Mouse (Mus musculus): ENCODE measurements around the gene Mical3.
A peak's percentile ranks its signal among the peaks of the same experiment; 100 is the strongest.

The Mical3 gene

DNA sequence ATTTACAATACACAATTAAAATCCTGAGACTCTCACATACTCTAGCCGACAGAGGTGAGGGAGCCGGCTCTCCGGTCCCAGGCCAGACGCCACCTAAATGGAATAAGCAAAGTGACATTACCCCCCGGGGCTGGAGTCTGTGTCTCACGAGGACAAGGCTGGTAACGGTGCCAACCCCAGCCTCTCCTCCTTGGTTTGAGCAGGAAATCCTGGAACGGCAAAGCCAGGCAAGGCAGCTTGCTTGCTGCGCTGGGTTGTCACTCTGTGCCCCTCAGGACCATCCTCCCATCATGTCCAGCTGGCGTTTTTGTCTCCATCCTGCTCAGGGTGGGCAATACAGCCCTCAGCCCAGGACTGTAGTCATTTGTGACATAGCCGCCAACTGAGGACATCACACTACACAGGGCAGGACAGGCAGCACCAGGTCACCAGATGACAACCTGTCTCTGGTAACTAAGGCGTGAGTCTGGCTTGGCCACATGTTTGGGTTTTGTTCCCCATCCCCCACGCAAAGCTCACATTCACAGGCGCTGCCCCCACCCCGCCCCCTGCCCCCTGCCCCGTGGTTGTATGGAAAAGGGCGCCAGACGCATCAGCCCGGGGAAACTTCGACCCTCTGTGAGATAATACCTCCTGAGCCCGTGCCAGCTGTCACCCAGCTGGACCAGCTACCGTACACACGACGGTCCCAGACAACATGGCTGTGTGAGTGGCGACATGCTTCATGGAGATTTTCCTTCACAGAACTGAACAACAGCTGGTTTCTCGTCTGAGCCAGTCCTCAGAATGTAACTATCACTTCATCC lies 49.3 kb downstream of the Mical3 start:
- DNase-seq (ENCODE audit: low spot score) = no peak

DNA sequence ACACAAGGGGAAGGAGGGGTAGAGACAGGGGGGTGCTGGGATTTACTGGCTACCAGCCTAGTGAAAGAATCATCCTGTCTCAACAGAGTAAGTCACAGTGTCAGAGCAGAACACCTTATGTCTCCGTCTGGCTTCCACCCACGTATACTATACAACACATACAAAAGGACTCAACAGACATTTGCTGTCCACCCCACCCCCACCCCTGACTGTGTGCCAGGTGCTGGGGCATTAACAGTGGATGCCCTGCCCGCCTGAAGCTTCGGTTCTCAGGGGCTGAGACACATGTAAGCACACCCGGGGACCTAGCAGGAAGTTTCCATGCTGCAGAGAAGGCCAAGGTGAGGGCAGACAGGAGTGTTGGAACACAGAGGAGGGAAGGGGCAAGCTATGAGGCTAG lies 52.6 kb downstream of the Mical3 start:
- DNase-seq (ENCODE audit: low spot score) = no peak

DNA sequence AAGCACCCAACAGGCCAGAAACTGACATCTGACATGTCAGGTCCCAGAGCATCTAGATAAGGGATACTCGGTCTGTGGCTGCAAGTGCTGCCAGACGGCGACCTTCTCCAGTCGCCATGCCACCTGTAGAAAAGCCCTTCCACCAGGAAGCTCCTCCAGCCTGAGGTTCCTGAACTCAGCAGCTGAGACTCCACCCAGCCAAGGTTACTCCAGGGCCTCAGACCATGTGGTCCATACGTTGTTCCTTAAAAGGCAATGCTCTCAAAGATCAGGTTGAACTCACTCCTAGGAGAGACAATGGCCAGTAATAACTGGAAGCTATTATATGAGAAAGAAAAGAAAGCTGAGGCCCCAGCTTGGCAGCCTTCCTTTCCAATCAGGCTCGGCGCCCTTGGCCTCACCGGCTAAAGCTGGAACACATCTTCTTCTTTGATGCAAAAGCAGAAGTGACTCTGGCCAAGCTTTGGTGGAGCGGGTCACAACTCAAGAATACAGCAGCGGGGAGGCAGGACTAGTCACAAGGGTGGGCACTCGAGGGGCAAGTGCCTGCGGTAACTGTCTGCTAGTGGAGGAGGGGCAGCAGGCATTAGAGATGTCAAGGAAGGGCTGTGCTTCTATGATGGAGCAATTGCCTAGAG lies 53.8 kb downstream of the Mical3 start:
- DNase-seq (ENCODE audit: low spot score) = no peak

DNA sequence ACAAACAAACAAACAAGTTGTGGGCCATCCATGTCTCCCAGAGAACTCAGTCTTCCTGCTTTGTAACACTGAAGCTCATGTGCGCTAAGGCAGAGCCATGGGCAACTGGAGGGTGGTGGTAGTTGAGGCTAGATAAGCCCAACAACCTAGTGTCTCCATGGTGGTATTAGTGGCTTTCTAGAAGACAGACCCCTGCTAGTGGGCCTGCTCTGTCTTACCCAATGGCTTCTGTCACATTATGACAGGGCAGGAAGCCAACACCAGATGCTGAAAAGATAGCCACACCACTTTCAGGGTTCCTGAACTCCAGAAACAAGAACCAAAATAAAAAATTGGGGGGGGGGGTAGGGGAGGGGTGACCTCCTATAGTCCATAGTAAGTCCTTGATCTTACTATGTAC lies 55.0 kb downstream of the Mical3 start:
- no peak for DNase-seq (ENCODE audit: low spot score)

DNA sequence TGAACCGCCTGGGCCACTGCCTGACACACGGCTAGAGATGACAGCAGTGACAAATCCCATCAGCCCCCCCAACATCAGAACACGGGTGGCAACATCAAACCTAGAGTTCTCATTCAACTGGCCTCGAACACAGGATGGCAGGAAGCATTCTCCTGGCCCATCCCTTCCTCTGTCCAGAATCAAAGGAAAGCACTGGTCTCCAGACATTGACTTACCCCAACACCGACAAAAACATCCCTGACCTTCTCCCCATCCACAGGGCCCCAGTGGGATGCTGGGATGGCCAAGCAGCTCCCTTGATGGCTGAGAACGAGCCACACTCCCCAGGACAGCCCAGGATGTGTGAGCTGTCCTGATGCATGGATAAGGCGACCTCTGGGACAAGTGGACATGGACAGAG lies 57.5 kb downstream of the Mical3 start:
- DNase-seq (ENCODE audit: low spot score) = no peak

DNA sequence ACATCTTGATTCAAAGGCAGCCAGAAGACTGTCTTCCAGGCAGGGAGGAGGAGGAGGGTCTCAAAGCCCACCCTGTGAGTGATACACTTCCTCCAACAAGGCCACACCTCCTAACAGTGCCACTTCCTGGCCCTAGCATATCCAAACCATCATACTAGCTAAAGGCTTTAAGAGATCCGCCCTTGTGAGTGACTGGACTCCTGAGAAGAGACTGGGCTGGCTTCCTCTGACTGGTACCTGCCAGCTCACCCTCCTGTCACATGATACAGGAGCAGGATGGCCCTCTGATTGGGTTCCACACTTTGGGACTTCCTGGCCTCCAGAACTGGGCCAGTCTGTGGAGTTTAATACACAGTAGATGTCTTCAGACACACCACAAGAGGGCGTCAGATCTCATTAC lies 58.2 kb downstream of the Mical3 start:
- no peak for DNase-seq (ENCODE audit: low spot score)

DNA sequence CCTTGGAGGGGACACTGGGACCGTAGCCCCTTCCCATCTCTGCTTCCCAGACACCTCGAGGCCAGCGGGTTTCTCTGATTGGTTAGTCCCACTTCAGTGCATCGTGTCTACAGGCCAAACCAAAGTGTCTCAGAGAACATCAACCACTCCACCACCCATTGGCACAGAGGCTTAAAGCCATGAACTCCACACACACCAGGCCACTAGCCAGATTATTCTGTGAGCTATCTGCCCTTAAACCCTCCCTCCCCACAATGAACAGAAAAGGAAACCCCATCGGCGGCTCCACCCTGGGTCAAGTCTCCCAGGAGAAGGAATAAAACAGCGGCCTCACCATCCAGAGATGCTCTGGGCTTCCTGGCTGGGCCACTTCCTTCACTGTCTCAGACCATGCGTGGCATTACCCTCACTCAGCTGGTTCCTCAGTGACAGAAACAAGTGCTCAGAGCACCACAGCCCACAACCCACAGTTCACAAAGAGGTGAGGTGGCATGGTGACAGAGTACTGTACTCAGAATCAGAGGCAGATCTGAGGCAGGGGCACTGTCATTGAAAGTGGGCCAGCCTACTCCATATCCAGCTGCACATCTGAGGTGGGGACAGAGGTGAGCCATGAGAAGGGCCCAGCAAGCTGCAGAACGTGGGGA lies 60.1 kb downstream of the Mical3 start:
- DNase-seq (ENCODE audit: low spot score) = no peak

DNA sequence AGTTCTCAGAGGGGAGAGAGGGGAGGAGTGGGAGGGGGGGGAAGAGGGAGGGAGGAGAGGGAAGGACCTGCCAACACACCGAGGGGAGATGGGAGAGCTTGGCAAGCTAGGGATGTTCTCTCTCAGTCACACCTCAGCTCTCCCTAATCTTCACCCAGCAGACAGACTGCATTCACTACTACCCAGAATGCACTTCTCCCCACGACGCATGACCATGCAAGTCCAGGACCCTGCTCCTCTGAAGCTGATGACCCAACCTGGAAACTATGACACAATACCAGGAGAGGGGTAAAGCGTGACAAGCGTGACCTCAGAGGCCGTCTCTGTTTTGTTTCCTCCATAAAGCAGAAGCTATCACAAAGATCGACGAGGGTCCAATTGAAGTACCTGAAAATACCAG lies 61.6 kb downstream of the Mical3 start:
- no peak for DNase-seq (ENCODE audit: low spot score)

DNA sequence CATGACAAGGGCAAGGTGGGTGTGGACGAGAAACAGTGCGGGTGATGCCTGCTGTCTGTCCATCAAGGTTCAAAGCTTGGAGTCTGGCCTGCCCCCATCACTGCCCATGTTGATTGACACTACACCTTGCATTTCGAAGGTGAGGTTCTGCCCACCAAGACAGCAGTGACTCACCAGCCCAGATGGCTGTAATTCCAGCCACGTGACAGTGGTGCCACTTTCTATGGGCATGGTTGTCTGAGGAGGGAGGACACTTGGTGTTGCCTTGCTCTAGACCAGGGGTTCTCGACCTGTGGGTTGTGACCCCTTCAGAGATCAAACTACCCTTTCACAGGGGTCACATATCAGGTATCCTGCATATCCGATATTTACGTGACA lies 62.7 kb downstream of the Mical3 start:
- no peak for DNase-seq (ENCODE audit: low spot score)

DNA sequence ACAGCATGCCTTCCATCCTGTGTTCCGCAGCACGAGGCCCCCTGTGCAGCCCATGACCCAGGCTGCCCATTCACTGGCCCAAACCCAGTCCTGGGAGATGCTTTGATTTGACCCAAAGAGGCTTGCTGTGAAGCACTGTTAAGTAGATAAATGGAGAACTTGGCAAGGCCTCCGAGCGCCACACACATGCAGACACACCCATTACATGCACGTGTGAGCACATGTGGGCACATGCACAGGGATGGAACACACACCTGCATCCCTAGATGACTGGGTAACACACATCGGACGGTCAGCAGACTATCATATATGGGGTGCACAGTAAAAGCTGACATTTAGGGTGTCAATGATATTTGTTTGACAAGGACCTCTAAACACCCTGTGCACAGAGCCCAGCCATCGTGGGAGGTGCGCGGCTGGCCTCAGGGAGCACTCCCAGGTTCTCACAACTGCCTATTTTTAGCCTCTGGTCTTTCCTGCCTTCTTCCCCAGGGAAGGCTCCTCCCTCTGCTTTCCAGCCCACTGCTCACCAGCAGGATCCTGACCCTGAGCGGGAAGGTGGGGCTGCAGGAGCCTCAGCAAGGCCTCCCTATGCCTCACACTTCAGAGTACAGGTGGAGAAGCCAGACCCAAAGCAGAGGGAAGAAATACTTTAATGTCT lies 63.2 kb downstream of the Mical3 start:
- no peak for DNase-seq (ENCODE audit: low spot score)

DNA sequence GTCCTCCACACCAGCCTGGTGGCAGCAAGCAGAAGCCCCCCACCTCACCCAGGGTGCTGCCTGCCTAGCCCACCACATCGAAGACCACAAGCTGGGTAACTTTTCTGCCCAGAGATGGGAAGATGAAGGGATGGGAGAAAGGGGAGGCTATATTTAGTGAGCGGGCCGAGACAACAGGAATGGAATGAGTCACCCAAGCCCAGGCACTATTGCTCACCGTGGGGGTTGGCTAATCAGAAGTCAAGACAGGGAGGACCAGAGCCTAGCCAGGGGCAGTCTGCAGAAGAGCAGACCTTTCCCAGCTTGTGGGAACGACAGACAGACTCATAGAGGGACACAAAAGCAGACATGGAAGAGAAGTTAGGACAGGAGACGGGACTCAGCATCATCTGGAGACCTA lies 64.0 kb downstream of the Mical3 start:
- no peak for DNase-seq (ENCODE audit: low spot score)

DNA sequence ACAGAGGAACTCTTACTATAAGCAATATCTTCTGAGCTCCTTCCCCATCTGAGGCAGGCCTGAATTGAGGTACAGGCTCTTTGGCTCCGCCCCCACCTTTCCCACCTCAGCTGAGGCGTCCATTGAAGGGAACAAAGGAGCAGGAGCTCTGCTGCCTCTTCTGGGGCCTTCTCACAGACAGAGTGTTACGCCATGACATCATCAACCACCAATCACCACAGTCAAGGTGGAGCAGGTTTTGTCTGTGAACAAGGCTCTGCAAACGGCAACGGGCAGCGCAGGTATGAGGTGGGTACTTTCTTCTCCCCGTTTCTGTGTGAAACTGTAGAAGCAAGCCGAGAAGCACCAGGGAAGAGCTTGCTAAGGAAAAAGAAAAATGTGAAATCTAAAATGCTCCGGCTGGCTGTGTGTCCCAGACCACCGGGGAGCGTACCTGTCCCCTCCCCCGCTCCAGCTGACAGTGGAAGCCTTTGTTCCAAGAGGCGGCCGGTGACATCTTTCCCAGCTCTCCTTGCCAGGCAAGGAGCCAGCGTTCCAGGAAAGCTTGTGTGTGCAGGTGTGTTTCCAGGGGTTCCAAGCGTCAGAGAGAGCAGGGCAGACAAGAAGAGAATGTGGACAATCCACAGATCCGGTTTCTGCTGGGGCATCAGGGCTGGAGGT lies 66.3 kb downstream of the Mical3 start:
- DNase-seq (ENCODE audit: low spot score) = peak; percentile 52

DNA sequence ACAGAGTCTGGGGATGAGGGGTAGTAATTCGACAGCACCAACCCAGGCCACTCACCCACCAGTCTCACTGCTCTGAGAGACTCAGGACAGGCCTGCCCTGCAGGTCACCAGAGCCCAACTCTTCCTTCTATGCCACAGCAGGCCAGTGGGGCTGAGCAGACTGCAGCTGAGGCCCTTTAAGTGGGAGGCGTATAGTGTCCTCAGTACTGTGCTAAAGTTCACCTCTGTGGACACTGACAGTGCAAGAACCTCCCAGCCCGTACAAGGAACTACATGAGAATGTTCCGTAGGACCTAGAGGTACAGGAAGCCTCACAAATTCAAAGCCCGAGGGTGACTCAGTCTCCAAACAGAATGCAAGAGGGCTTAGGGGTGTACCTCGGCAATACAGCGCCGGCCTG lies 67.0 kb downstream of the Mical3 start:
- DNase-seq (ENCODE audit: low spot score) = no peak

DNA sequence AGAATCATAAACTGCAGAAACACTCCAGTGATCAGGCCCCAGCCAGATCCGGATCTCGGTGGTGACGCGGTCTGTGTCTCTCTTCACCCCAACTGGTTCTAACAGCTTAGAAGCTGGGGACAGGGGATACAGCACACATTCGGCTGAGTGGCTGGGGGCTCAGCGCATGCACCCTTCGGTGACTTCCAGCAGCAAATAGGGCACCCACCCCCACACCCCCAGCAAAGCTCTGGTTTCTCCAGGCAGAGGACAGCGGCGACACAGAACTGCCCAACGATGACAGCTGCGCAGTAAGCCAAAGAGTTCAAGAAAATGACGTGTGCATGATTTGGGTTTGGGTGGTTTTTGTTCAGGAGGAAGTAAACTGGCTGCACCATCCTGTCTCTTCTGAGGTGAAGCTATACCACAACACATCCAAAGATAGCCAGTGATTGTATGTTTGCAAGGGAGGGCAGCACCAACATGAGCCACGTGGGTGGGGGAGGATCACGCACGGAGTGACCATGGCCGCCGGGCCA lies 67.8 kb downstream of the Mical3 start:
- DNase-seq (ENCODE audit: low spot score) = no peak

DNA sequence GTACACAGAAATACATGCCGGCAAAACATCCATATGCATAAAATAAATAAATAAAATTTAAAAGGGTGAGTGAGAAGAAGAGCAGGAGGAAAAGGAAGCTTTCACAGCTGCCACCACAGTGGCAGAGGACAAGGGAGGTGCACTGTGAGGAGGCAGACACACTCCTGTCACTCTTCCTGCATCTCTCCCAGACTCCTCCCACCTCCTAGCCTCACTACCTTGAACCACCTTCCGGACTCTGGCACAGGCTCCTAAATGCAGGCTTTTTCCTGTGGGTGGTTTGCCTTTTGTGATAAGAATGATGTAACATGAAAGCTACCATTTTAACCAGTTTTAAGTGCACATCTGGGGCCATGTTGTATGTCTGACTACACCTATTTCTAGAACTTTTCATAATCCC lies 72.8 kb downstream of the Mical3 start:
- no peak for DNase-seq (ENCODE audit: low spot score)

DNA sequence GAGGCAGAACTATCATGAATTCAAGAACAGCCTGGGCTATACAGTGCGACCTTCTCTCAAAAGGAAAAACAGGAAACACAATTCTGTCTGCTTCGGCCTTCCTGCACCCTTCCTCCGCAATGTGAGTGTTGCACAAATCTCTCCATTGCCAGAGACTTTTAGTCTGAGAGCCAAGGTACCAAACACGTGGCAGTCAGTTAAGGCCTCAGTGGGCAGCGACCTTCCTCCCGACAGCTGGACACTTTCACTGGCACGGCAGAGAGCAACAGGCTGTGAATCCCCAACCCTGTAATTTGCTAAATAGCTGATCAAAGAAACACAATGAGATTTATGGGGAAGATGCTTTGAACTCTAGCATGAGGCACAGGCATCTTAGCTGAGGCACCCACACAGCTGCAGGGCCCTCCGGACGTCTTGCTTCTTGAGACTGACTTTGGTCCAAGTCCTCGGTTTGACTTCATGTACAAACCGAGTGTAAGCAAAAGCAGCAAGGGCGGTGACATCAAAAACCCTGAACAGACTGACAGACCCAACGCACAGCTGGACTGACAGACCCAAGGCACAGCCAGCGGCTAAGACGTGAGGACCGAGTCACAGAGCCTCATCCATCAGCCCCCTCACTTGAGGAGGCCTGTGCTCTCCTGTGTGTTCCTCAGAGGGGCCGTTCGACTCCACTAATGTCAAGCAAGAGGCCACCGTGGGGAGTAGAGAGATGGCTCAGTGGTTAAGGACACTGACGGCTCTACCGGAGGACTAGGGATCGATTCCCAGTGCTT lies 73.4 kb downstream of the Mical3 start:
- no peak for DNase-seq (ENCODE audit: low spot score)

DNA sequence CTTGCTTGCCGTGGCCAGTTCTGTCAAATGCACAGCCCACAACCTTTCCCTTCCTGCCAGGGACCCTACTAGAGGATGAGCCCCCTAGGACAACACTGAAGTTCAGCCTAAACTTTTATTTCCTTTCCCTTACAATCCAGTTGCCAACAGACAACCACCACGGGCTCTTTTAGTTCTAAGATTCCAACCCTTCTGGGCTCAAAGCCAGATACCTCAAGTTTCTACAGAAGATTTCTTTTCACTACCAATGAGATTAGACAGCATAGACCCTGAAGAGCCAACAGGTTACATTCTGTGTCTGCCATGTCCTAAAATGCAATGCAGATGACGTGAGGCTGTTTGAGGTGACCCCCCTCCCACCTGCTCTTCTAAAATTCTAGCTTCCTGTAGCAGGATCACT lies 75.3 kb downstream of the Mical3 start:
- DNase-seq (ENCODE audit: low spot score) = no peak

DNA sequence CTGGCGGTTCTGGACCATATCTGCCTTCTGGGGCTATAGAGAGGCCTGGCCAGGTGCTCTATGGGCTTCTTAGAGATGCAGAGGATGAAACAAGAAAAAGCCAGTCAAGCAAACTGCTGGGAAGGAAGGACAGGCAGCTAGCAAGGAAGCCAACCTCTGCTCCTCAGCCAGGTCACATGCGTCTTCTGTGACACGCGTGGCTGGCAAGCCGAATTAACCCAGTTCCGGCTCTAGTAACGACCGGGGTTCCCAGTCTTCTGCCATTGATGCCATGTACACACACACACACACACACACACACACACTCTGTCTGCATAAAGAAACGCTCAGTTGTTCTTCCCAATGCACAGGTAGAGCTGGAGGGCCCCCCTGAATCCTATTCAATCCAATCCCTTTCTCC lies 75.9 kb downstream of the Mical3 start:
- DNase-seq (ENCODE audit: low spot score) = no peak

DNA sequence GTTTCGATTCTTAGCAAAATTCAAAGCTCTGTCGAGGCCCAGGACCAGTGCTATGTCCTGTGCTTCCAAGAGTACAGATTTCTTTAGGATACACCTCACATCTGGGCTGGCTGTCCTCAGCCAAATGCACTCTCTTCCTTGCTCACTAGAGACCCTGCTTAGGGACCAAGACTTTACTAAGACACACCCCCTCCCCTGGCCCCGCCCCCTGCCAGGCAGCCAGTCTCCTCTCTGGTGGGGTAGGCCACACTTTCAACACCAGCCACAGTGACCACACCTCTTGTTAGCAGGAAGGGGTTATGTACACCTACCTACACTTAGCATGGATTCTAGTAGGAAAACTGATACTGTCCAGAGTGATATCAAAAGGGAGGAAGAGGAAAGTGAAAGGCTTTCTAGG lies 76.5 kb downstream of the Mical3 start:
- DNase-seq (ENCODE audit: low spot score) = no peak

DNA sequence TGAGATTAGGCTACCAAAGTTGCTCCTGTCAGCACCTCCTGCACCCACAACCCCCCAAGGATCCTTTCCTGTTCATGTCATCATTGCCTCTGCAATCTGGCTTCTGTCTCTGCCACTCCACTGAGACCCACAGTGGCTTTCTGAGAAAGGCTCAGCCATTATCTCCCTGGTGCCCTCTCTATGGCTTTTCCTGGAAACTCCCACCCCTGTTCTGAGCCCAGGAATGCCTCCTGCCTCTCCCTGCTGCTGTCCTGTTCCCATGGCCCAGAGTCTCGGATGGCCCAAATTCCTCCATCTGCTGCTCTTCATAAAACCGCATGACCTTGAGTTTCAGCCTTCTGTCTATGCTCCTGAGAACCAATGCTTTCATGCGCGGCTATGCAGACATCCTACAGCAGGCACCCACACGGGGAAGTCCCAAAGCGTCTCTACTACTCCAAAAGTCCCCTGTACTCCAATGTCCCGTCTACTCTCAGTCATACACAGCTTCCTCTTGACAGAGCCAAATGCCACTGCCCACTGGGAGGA lies 77.2 kb downstream of the Mical3 start:
- DNase-seq (ENCODE audit: low spot score) = no peak

DNA sequence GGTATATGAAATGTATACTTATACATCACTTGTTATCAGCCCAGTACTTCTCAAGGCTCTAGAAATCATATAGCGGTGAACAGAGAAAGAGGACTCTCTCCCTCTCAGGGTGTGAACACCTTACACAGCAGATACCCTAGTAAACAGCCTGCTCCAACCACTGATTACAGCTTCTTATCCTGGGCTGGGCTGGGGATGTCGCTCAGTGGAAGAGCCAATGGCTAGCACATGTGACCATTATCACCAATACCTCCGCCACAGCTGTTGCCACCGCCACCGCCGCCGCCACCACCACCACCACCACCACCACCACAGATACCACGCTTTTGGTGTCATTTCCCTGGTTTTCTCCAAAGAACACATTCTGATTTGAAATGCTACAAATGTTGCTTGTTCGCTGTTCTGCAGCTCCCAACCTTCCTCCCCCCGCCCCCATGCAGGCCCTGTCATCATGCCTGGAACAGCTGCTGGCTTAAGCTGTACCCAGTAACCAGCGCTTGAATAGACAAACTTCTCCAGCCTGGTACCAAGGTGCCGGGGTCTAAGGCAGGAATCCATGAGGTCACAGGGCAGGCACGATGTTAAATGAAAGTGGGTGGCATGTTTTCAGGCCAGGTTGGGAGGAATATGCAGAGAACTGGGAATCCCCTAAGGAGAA lies 78.7 kb downstream of the Mical3 start:
- DNase-seq (ENCODE audit: low spot score) = no peak
